Mouse (Mus musculus) spleen, embryonic (tissue): Measurements from ENCODE around the gene Plxna2.

Source experiments
- CTCF ChIA-PET: fragments of 350-600 bp; sonication (Branson Sonifier 250); formaldehyde crosslinking; loops from one replicate; lab custom pipeline; 2022; lab: Charles Lee

Gene Plxna2

DNA sequence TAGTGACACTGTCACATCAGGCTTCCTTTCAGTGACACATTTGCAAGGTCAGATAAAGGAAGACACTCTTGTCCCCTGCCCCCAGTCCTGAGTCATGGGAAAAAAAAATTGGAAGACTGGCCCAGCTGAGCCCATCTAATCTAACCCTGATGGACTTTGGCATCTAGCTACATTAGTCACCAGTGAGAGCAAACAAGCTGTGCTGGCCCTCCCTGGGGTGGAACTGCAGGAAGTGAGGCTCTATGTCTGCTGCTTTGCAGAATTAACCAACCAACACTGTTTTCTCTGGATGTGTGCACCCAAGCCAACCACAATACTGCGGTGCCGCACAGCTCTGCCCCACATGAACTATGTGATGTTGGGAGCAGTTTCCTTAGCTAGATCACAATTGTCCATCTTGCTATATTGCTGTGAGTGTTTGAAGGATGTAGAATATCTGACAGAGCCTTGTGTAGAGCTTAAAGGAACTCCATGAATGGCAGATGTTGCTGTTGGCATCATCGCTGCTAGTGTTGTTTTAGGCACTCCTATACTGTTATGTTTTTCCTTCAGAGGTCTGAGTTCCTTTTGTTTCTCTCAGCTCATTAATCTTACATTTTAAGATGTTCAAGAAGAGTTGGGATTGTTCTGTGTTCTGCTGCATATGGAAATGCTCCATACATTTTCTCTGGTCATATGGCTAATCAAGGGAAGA, 42.6 kb downstream of the Plxna2 start:
- CTCF ChIA-PET = no interaction called here

GRCm38 (mm10) chr1:194663021-194663420, 45.0 kb downstream of the Plxna2 start:
- CTCF ChIA-PET = no interaction called here

DNA sequence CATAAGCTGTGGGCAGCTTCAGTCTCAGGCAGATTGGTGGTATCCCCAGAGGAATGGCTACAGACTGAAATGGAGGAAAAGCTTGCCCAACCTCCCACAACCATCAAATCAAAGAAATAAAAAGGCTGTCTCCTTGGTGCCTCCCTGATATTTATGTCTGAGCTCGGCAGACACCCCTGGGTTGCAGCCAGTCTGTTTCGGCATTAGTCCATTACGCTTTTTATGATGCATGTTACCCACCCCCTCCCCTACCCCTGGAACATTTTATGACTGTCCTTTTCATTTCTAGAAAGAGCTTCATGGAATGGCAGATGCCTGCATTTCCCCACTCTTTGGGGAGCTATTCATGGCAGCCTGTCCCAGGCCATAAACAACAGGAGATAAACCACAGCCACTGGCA, 47.7 kb downstream of the Plxna2 start:
- CTCF ChIA-PET = no interaction called here

- CTCF ChIA-PET = no interaction called here
These were observed 53.9 kb downstream of the Plxna2 start for GRCm38 (mm10) chr1:194671783-194672524.

GRCm38 (mm10) chr1:194672525-194672894, 54.5 kb downstream of the Plxna2 start:
- CTCF ChIA-PET = no interaction called here

GRCm38 (mm10) chr1:194673229-194673628, 55.2 kb downstream of the Plxna2 start:
- CTCF ChIA-PET = no interaction called here

DNA sequence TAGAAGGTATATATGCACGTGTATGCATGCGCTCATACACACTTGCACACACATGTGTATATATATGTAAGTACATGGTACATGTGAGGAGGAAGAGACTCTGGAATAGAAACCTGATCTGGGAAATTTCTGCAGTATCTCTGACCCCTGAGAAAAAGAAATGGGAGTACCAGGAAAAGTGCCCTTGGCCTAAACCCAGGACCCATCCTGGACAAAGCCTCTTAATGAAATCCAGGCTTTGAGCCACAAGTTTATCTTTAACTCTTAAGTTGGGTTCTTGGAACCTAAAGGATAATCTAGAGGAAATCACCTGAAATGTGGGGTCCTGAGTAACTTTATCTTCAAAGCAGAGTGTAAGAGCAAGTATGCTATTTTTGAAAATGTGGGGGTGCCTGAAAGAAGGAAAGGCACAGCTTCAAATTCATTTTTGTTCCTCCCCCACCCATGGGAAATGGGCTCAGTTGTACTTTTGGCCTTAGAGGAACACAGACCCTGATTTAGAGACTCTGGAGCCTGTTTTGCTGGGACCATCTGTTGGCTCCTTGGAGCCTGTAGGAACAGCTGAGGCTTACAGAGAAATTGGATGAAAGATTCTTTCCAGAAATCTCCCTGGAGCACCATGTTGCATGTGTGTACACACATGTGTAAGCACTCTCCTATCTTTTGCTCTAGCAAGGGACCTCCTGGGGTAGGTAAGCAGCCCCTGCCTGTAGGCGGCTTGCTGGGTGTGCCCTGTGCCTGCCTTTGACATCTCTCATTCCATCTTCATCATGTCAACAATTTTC, 57.3 kb downstream of the Plxna2 start:
- CTCF ChIA-PET = no interaction called here

GRCm38 (mm10) chr1:194675891-194676200, 57.8 kb downstream of the Plxna2 start:
- CTCF ChIA-PET = no interaction called here

GRCm38 (mm10) chr1:194677878-194678277, 59.9 kb downstream of the Plxna2 start:
- CTCF ChIA-PET = no interaction called here

DNA sequence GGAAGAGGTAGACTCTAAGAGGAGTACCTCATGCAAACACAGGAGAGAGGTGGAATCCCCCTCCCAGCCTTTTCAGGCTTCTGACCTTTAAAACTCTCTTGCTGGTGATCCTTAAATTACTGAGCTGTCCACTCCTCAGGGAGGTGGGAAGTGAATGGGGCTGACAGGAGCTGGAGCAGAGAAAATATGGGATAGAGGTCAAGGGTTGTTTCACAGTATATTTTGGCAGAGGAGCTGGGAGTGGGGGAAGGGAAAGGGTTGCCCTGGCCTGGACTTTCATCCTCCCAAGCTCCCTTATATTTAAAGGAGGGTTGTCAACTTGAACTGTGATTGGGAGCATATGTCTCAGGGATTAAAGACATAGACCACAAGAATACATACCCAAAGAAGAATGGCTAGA, 61.1 kb downstream of the Plxna2 start:
- CTCF ChIA-PET = no interaction called here

DNA sequence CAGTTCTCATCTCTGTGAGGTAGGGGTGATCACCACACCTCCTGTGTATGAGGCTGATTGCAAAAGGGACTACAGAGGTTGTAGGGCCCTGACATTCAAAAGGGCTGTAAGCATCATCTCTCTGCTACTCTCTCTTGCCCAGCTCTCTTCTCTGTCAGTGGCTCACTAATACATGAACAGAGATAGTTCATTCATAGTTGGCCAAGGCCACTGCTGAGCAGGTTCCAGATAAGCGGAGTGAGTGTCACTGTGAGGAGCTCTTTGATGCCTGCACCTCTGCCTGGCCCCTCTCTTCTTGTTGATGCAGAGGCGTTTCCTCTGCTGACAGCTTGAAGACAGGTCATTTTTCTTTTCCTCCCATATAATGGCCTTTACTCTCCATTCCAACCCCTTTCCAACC, 62.1 kb downstream of the Plxna2 start:
- CTCF ChIA-PET = no interaction called here

GRCm38 (mm10) chr1:194682021-194682420, 64.0 kb downstream of the Plxna2 start:
- CTCF ChIA-PET = no interaction called here

DNA sequence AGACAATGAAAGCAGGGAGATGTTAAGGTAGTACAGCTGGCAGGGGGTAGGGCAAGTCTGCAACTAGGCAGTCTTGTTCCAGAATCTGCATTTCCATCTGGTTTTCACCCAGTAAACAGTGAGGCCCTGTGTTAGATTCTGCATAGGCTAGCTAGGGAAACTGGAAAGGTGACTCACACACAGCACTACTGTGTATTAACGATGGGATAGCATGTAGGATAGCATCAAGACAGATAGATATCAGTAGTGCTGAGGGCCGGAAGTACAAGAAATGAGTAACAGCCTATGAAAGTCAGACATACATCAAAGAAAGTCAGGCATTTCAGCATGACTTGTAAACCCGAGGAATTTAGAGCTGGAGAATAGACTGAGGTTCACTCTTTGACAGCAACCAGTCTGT, 65.1 kb downstream of the Plxna2 start:
- CTCF ChIA-PET = no interaction called here

- CTCF ChIA-PET = no interaction called here
These were observed 67.9 kb downstream of the Plxna2 start for GRCm38 (mm10) chr1:194685896-194686295.

DNA sequence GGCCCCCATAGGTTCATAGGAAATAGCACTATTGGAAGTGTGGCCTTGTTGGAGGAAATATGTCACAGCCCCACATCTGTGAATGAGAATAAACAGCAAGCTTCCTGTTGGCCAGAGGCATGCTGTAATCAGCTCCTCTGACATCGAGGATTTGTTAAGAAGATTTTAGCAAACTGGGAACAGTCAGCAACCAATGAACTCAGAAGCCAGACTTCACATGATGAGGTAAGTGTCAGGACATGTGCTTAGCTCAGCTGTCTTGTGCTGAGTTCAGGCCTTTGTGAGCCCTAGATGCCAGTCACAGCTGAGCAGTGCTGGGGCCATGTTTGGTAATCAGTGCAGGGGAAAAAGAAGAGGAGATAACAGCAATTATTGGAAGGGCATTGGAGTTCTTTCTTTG, 69.7 kb downstream of the Plxna2 start:
- CTCF ChIA-PET = no interaction called here

DNA sequence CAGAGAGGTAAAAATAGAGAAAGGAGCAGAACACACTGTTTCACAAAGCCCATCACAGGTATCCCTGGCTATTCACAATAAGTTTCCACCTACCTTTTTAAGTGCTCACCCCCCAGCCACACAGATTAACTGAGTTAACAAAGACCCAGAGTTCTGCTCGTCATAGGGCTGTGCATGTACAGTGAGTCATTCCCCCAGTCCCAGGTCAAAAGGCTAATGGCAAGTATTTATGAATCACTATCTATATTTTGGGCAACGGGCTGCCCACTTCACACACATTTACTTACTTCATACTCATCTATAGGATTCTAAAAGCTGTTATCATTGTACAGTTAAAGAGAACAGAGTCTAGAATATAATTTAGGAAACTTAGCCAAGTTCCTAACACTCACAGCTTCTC, 70.1 kb downstream of the Plxna2 start:
- CTCF ChIA-PET = no interaction called here

GRCm38 (mm10) chr1:194693063-194693462, 75.0 kb downstream of the Plxna2 start:
- CTCF ChIA-PET = no interaction called here

GRCm38 (mm10) chr1:194693488-194693887, 75.5 kb downstream of the Plxna2 start:
- CTCF ChIA-PET = no interaction called here

DNA sequence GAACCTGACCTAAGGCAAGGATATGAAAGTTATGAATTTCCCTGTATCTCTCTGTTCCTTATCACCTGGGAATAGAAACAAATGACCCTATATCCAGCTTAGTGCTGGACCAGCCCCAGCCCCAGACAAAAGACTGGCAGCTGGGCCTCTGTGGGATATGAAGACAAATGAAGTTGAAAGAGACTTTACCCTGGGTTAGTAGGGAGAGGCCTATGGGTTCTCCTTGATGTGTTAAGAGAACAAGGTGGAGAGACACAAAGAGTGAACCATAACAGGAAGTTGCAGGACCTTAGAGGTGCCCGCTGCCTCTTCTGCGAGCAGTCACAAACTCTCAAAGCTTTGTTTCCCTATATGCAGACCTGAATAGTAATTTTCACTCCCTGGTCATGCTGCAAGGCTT, 76.8 kb downstream of the Plxna2 start:
- CTCF ChIA-PET = no interaction called here

DNA sequence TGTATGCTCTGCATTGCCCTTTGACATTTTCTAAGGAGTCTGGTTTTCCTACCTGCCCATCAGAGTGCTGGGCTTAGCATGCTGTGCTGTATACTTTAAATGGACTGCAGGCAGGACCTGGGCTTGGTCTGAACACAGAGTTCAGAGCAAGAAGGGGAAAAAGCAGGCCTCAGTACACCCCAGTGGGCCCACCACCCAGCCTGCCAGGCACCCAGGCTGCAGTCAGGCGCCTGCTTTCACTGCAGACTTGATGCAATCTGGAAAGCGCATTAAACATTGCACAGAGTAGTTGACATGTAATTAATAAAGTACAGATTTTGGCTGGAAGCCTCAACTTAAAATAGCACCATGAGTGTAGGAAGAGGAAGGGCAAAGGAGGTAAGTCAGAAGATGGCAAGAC, 79.4 kb downstream of the Plxna2 start:
- CTCF ChIA-PET = no interaction called here

DNA sequence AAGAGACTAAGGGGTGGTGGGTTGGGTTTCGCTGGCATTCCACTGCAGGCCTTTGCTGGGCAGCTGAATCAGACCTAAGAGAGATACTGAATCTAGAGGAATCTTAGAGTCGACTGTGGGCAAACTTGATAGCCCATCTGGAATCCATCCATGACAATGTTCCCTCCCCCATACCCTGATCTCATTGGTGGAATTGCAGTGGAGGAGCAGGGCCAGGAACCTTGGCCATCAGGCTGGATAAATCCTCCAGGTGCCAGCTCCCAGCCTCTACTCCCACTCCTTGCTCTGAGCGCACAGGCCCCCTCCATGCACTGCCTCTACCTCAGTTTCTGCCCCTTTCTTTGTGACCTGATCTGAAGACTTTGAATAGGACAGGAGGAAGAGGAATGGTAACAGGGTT, 81.3 kb downstream of the Plxna2 start:
- CTCF ChIA-PET = no interaction called here

DNA sequence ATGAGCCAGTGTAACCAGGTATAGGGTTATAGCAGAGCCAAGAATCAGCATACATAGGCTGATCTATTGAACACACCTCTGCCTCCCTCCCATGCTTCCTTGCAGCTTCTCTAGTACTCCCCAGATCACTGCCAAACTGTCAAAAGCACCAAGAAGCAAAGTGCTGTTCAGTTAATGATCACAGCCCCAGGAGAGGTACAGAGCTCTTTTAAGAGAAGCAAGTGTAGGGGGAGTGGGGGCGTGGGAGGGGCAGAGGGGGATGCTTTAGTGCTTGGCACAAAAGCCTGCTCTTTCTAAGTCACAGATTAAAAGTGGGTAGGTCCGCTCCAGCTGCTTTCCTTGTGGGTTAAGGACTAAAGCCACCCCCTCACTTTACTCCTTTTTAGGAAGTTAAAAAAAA, 85.2 kb downstream of the Plxna2 start:
- CTCF ChIA-PET = no interaction called here
